Mouse (Mus musculus): ENCODE measurements around the gene Fbxw4. TPM values are rescaled to one million over a fixed set of nuclear protein-coding genes. Genes with fewer than 3 reads are reported as not detected.

The Fbxw4 gene
- total and polyA plus RNA-seq, 2 experiments: 10.0 to 44.6 TPM

GRCm38 (mm10) chr19:45580235-45580634 lies 79.9 kb downstream of the Fbxw4 start:
- TF ChIP-seq CTCF (IDR thresholded peaks at IDR 0.05; ENCODE audit: low read depth, low read length): no peak
- no peak for TF ChIP-seq POLR2A (IDR thresholded peaks at IDR 0.05; ENCODE audit: extremely low read depth, insufficient read depth, low read length)
- no peak for DNase-seq (ENCODE audit: extremely low read depth, low read depth, low spot score)
- Histone ChIP-seq H3K27ac (replicated peaks; ENCODE audit: insufficient read depth, low read depth, low read length) (no peak overlapping the region), H3K4me3 (ENCODE audit: insufficient read depth, low read depth, low read length) (no peak overlapping the region), H3K36me3 (ENCODE audit: control insufficient read depth, insufficient read depth, low read length) (no peaks in the 10 kb centered on the region), H3K27me3 (ENCODE audit: control insufficient read depth, insufficient read depth, low read length) (no peaks in the 10 kb centered on the region), H3K9ac (ENCODE audit: low read depth, low read length) (no peak overlapping the region), H3K79me2 (ENCODE audit: control insufficient read depth, insufficient read depth, low read length) (no peaks in the 10 kb centered on the region), H3K4me1 (ENCODE audit: control insufficient read depth, insufficient read depth, low read length) (no peaks in the 10 kb centered on the region)
- WGBS: 90% methylated on average over 12 of the region's 12 CpGs

- no peaks in the 10 kb centered on the region for H3K79me2 ChIP-seq (ENCODE audit: control insufficient read depth, insufficient read depth, low read length)
- H3K4me1 ChIP-seq (ENCODE audit: control insufficient read depth, insufficient read depth, low read length): no peaks in the 10 kb centered on the region; the same call in 1 of the 2 replicates
- 92% methylated on average over 7 of the region's 7 CpGs for WGBS
- no peaks in the 10 kb centered on the region for H3K36me3 ChIP-seq (ENCODE audit: control insufficient read depth, insufficient read depth, low read length)
- no peak overlapping the region for H3K27ac ChIP-seq (replicated peaks; ENCODE audit: insufficient read depth, low read depth, low read length)
- H3K9ac ChIP-seq (ENCODE audit: low read depth, low read length): no peak overlapping the region
- no peaks in the 10 kb centered on the region for H3K27me3 ChIP-seq (ENCODE audit: control insufficient read depth, insufficient read depth, low read length)
- H3K4me3 ChIP-seq (ENCODE audit: insufficient read depth, low read depth, low read length): no peak overlapping the region
- TF ChIP-seq POLR2A (IDR thresholded peaks at IDR 0.05; ENCODE audit: extremely low read depth, insufficient read depth, low read length): no peak
- no peak for TF ChIP-seq CTCF (IDR thresholded peaks at IDR 0.05; ENCODE audit: low read depth, low read length)
- no peak for DNase-seq (ENCODE audit: extremely low read depth, low read depth, low spot score)
Measured at GRCm38 (mm10) chr19:45579416-45579815, 80.7 kb downstream of the Fbxw4 start.

- WGBS: 91% methylated on average over 12 of the region's 12 CpGs
- Histone ChIP-seq H3K36me3 (ENCODE audit: control insufficient read depth, insufficient read depth, low read length) (no peaks in the 10 kb centered on the region), H3K27ac (replicated peaks; ENCODE audit: insufficient read depth, low read depth, low read length) (no peak overlapping the region), H3K27me3 (ENCODE audit: control insufficient read depth, insufficient read depth, low read length) (no peaks in the 10 kb centered on the region), H3K4me3 (ENCODE audit: insufficient read depth, low read depth, low read length) (no peak overlapping the region), H3K4me1 (ENCODE audit: control insufficient read depth, insufficient read depth, low read length) (no peaks in the 10 kb centered on the region; the same call in 1 of the 2 replicates), H3K79me2 (ENCODE audit: control insufficient read depth, insufficient read depth, low read length) (no peaks in the 10 kb centered on the region), H3K9ac (ENCODE audit: low read depth, low read length) (no peak overlapping the region)
- no peak for DNase-seq (ENCODE audit: extremely low read depth, low read depth, low spot score)
- TF ChIP-seq POLR2A (IDR thresholded peaks at IDR 0.05; ENCODE audit: extremely low read depth, insufficient read depth, low read length) (no peak), CTCF (IDR thresholded peaks at IDR 0.05; ENCODE audit: low read depth, low read length) (no peak)
Measured at GRCm38 (mm10) chr19:45578976-45579375, 81.1 kb downstream of the Fbxw4 start.

GRCm38 (mm10) chr19:45577141-45577750 lies 82.9 kb downstream of the Fbxw4 start:
- Histone ChIP-seq H3K4me1 (ENCODE audit: control insufficient read depth, insufficient read depth, low read length) (no peaks in the 10 kb centered on the region; the same call in 1 of the 2 replicates), H3K36me3 (ENCODE audit: control insufficient read depth, insufficient read depth, low read length) (no peaks in the 10 kb centered on the region), H3K27me3 (ENCODE audit: control insufficient read depth, insufficient read depth, low read length) (no peaks in the 10 kb centered on the region), H3K27ac (replicated peaks; ENCODE audit: insufficient read depth, low read depth, low read length) (no peak overlapping the region), H3K4me3 (ENCODE audit: insufficient read depth, low read depth, low read length) (no peak overlapping the region), H3K79me2 (ENCODE audit: control insufficient read depth, insufficient read depth, low read length) (no peaks in the 10 kb centered on the region), H3K9ac (ENCODE audit: low read depth, low read length) (no peak overlapping the region)
- 82% methylated on average over 14 of the region's 14 CpGs for WGBS
- TF ChIP-seq CTCF (IDR thresholded peaks at IDR 0.05; ENCODE audit: low read depth, low read length): no peak
- no peak for TF ChIP-seq POLR2A (IDR thresholded peaks at IDR 0.05; ENCODE audit: extremely low read depth, insufficient read depth, low read length)
- DNase-seq (ENCODE audit: extremely low read depth, low read depth, low spot score): no peak

GRCm38 (mm10) chr19:45575632-45576001 lies 84.5 kb downstream of the Fbxw4 start:
- H3K9ac ChIP-seq (ENCODE audit: low read depth, low read length): no peak overlapping the region
- H3K27ac ChIP-seq (replicated peaks; ENCODE audit: insufficient read depth, low read depth, low read length): no peak overlapping the region
- H3K79me2 ChIP-seq (ENCODE audit: control insufficient read depth, insufficient read depth, low read length): no peaks in the 10 kb centered on the region
- TF ChIP-seq CTCF (IDR thresholded peaks at IDR 0.05; ENCODE audit: low read depth, low read length) (no peak), POLR2A (IDR thresholded peaks at IDR 0.05; ENCODE audit: extremely low read depth, insufficient read depth, low read length) (no peak)
- no peaks in the 10 kb centered on the region for H3K27me3 ChIP-seq (ENCODE audit: control insufficient read depth, insufficient read depth, low read length)
- 30% methylated on average over 8 of the region's 8 CpGs for WGBS
- DNase-seq (ENCODE audit: extremely low read depth, low read depth, low spot score): peak; percentile 15
- H3K4me1 ChIP-seq (ENCODE audit: control insufficient read depth, insufficient read depth, low read length): no peaks in the 10 kb centered on the region; the same call in 1 of the 2 replicates
- no peak overlapping the region for H3K4me3 ChIP-seq (ENCODE audit: insufficient read depth, low read depth, low read length)
- no peaks in the 10 kb centered on the region for H3K36me3 ChIP-seq (ENCODE audit: control insufficient read depth, insufficient read depth, low read length)

GRCm38 (mm10) chr19:45574941-45575631 lies 85.0 kb downstream of the Fbxw4 start:
- WGBS: 56% methylated on average over 19 of the region's 19 CpGs
- no peak for DNase-seq (ENCODE audit: extremely low read depth, low read depth, low spot score)
- H3K4me3 ChIP-seq (ENCODE audit: insufficient read depth, low read depth, low read length): no peak overlapping the region
- H3K4me1 ChIP-seq (ENCODE audit: control insufficient read depth, insufficient read depth, low read length): no peaks in the 10 kb centered on the region; the same call in 1 of the 2 replicates
- H3K27me3 ChIP-seq (ENCODE audit: control insufficient read depth, insufficient read depth, low read length): no peaks in the 10 kb centered on the region
- no peak overlapping the region for H3K9ac ChIP-seq (ENCODE audit: low read depth, low read length)
- no peak overlapping the region for H3K27ac ChIP-seq (replicated peaks; ENCODE audit: insufficient read depth, low read depth, low read length)
- H3K79me2 ChIP-seq (ENCODE audit: control insufficient read depth, insufficient read depth, low read length): no peaks in the 10 kb centered on the region
- H3K36me3 ChIP-seq (ENCODE audit: control insufficient read depth, insufficient read depth, low read length): no peaks in the 10 kb centered on the region
- TF ChIP-seq POLR2A (IDR thresholded peaks at IDR 0.05; ENCODE audit: extremely low read depth, insufficient read depth, low read length) (no peak), CTCF (IDR thresholded peaks at IDR 0.05; ENCODE audit: low read depth, low read length) (no peak)

Data from liver, adult 2 months (tissue).